Mouse (Mus musculus) embryonic facial prominence, embryonic 10.5 days (tissue): ENCODE measurements at regions not wholly inside any gene's neighbourhood (a gene's known extent, or its start where the extent isn't known, plus 50 kb on each side); places are given as distances from the start of the nearest gene placed in this dataset.

ENCODE experiments used
- DNase-seq: peaks from one replicate; pipeline ENCODE4 v3.0.0-alpha.2; 2017; ENCODE audit warnings: low spot score
- H3K27ac ChIP-seq: fragments of 300-500 bp; sonication (generic); replicated peaks from 2 replicates; pipeline ENCODE4 v1.5.1; 2016; ENCODE audit warnings: mild to moderate bottlenecking
- H3K27me3 ChIP-seq: fragments of 300-500 bp; sonication (generic); replicated peaks from 2 replicates; pipeline ENCODE4 v1.6.1; 2016; ENCODE audit warnings: low read depth, mild to moderate bottlenecking; ENCODE audit not compliant: poor library complexity, severe bottlenecking
- H3K36me3 ChIP-seq: fragments of 300-500 bp; sonication (generic); replicated peaks from 2 replicates; pipeline ENCODE4 v1.6.1; 2016; ENCODE audit warnings: mild to moderate bottlenecking, moderate library complexity
- H3K4me1 ChIP-seq: fragments of 300-500 bp; sonication (generic); 2 replicates; pipeline ENCODE4 v1.6.1; 2016
- H3K4me3 ChIP-seq: fragments of 300-500 bp; sonication (generic); 2 replicates; pipeline ENCODE4 v1.5.1; 2016; ENCODE audit warnings: mild to moderate bottlenecking, moderate library complexity
- H3K9me3 ChIP-seq: fragments of 300-500 bp; sonication (generic); 2 replicates; pipeline ENCODE4 v1.6.1; 2016; ENCODE audit warnings: mild to moderate bottlenecking
- whole genome bisulfite sequencing: fragments of 180-500 bp; shearing (Covaris S2); methylation state at CpG from one replicate; pipeline ENCODE4 v1.1.7; 2016; 5-methylcytosine and 5-hydroxymethylcytosine counted together

DNA sequence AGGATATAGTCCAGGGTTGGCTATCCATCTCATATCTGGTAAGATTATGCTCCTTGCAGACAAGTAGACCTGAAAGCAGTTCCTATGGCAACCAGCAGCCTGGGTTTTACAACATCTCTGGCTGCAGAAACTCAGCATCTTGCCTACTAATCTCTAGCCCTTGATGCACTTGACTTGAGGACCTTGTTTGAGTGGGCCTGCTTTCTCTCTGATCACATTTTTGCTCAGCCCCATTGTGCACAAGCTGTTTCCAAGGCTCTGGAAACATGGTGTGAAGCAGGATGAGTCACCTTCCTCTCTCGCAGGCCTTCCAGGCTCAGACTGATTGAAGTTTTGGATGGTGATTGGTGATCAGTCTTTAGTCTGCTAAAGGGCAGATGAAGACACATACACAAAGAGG is 224.4 kb upstream of the Eef2kmt start:
- H3K4me1 ChIP-seq, result peaks cover 7% of the 10 kb centered on the region
- no peaks in the 10 kb centered on the region for H3K9me3 ChIP-seq
- no peaks in the 10 kb centered on the region for H3K36me3 ChIP-seq
- H3K27ac ChIP-seq, result no peak overlapping the region
- H3K27me3 ChIP-seq, result no peaks in the 10 kb centered on the region
- WGBS, result 89% methylated on average over 1 of the region's 1 CpGs
- DNase-seq, result no peak
- no peak overlapping the region for H3K4me3 ChIP-seq

DNA sequence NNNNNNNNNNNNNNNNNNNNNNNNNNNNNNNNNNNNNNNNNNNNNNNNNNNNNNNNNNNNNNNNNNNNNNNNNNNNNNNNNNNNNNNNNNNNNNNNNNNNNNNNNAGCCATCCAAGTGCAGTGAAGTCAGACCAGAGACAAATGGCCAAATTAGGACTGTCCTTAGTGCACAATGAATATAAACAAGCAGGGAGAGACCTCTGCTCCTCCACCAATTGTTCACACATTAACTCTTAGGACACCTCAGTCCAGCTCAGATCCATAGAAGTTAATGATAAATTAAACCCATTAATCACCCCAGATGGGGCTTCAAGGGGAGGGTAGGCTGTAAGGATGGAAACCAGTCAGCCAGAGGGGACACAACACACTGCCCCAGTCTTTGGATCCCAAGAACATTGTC is 223.2 kb upstream of the Eef2kmt start:
- no peak for DNase-seq
- Histone ChIP-seq H3K9me3 (no peaks in the 10 kb centered on the region), H3K36me3 (no peaks in the 10 kb centered on the region), H3K4me1 (peaks cover 9% of the 10 kb centered on the region), H3K27me3 (no peaks in the 10 kb centered on the region), H3K4me3 (no peak overlapping the region), H3K27ac (no peak overlapping the region)

DNA sequence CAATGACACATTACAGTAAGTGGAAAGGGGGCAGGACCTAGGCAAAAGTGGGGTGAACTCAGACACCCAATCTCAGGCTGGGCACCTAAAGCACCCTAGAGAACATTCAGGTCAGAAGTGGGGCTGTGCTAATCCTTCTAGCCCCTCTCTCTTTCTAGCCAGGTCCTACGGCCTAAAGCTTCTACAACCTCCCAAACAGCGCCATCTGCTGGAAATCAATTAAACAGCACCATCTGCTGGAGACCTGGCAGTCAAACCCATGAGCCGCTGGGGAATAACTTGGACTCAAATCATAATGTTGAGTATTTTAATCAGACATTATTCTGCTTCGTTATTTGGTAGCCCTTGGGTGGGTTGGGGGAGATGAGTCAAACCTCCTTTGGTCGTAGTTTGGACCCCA is 215.5 kb upstream of the Eef2kmt start:
- H3K4me1 ChIP-seq, result peaks cover 17% of the 10 kb centered on the region
- 19% methylated on average over 5 of the region's 5 CpGs for WGBS
- H3K9me3 ChIP-seq, result no peaks in the 10 kb centered on the region
- no peak overlapping the region for H3K27ac ChIP-seq
- DNase-seq, result peak; percentile 64
- no peak overlapping the region for H3K4me3 ChIP-seq
- no peaks in the 10 kb centered on the region for H3K36me3 ChIP-seq
- H3K27me3 ChIP-seq, result peaks cover 5% of the 10 kb centered on the region

DNA sequence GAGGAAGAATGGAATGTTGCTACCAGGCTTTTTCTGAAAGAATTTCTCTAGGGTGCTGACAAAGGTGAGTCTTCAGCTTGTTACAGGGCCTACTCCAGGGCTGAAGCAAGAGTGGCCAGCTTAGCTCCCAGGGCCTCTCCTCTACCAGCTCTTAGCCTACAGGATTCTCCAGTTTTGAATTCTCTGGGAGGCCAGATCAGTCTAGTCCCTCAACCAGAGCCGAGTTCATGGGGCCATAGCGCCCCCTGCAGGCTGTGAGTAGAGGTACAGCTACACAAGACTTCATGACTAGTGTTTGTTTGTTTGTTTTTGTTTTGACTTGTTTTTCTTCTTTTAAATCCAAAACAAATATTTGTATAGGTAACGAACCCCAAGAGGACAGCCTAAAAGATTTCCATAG is 211.8 kb upstream of the Eef2kmt start:
- WGBS, result 6% methylated on average over 3 of the region's 3 CpGs
- H3K9me3 ChIP-seq, result no peaks in the 10 kb centered on the region
- H3K27ac ChIP-seq, result no peak overlapping the region
- H3K27me3 ChIP-seq, result peaks cover 2% of the 10 kb centered on the region
- H3K4me3 ChIP-seq, result no peak overlapping the region
- no peaks in the 10 kb centered on the region for H3K4me1 ChIP-seq
- DNase-seq, result peak; percentile 58
- H3K36me3 ChIP-seq, result no peaks in the 10 kb centered on the region

DNA sequence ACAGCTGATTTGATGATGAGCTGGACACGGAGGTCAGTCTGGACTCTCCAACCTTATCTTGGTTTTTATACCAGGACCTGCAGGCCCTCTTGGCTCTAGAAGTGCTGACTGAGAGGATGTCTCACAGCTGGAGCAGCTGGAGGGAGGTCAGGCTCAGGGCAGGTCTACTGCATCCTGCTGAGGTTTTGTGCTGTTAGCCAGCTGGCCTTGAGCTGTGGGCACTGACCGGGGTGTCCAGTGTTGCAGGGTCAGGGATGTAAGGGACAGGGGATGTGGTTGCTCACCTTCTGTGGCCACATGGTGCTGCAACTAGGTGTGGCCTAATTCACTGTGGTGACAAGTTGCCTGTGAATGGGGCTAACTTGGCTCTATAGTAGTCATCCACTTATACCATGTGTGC is 211.0 kb upstream of the Eef2kmt start:
- H3K27ac ChIP-seq, result no peak overlapping the region
- H3K4me1 ChIP-seq, result no peaks in the 10 kb centered on the region
- DNase-seq, result no peak
- no peaks in the 10 kb centered on the region for H3K36me3 ChIP-seq
- H3K9me3 ChIP-seq, result no peaks in the 10 kb centered on the region
- no peaks in the 10 kb centered on the region; the same call in 1 of the 2 replicates for H3K27me3 ChIP-seq
- 55% methylated on average over 2 of the region's 2 CpGs for WGBS
- H3K4me3 ChIP-seq, result no peak overlapping the region

DNA sequence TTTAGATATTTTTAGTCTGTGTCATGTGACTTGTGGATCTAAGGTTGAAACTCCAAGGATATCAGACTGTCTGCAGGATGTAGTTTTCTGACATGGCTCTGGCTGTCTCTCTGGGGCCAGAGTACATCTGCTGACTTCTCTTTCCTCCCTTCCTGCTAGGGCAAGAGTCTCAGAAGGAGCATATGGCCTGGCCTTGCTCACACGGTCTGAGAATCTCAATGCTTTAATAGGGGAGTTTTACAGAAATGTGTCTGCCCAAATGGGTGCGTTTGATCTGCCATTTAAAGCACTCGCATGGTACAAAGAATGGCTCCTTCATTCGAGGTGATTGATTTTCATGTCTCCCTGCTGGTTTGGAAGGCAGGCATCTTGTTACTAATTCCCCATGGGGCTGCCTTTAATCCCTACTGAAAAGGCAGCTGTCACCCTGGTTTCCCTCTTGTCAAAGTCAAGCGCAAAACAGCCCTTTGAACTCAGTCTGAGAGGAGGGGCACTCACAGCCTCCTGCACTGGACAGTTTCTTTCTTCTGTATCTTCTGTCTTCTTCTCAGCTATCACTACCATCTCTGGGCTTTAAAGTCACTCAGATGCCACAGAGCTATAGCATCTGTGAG is 199.7 kb upstream of the Eef2kmt start:
- no peak overlapping the region for H3K4me3 ChIP-seq
- H3K9me3 ChIP-seq, result no peaks in the 10 kb centered on the region
- H3K27ac ChIP-seq, result no peak overlapping the region
- peaks cover 15% of the 10 kb centered on the region for H3K27me3 ChIP-seq
- DNase-seq, result peak; percentile 30
- peaks cover 36% of the 10 kb centered on the region for H3K4me1 ChIP-seq
- 10% methylated on average over 5 of the region's 5 CpGs for WGBS
- no peaks in the 10 kb centered on the region for H3K36me3 ChIP-seq

DNA sequence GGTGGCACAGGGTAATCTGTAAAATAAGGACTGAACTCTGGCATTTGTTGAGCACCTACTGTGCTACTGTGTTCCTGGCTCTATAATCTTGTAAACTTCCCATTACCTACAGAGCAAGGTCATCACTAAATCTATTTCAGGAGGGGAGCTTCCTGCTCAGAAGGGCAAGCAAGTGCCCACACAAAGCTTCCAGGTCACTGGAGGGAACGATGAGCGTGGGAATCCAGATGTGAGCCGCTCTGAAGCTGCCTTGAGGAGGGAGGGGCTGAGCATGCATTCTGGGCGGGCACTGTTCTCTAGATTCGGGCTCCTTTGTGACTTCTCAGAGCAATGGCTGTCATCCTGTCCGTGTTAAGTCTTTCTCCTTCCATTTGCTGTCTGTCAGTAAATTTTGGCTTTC is 198.5 kb upstream of the Eef2kmt start:
- DNase-seq, result no peak
- H3K27ac ChIP-seq, result no peak overlapping the region
- peaks cover 30% of the 10 kb centered on the region for H3K4me1 ChIP-seq
- no peak overlapping the region for H3K4me3 ChIP-seq
- 15% methylated on average over 6 of the region's 6 CpGs for WGBS
- peaks cover 15% of the 10 kb centered on the region for H3K27me3 ChIP-seq
- no peaks in the 10 kb centered on the region for H3K36me3 ChIP-seq
- no peaks in the 10 kb centered on the region for H3K9me3 ChIP-seq

DNA sequence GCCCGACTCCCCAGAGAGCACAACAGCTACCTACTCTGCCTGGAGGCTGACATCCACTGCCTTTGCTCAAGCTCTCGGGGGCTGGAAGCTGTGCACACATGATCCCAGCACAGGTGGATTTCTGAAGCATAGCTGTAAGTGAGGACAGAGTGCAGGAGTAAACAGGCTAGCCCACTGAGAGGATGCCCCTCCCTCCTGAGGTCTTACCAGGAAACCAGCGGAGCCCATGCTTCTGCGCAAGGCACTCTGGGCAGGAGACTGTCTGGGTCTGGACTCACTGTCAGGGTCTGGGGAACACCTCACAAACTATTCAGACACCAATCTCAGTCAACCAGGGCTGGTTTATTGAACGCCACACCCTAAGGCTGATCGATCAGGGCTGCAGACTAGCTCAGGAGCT is 197.2 kb upstream of the Eef2kmt start:
- Histone ChIP-seq H3K36me3 (no peaks in the 10 kb centered on the region), H3K27me3 (peaks cover 15% of the 10 kb centered on the region), H3K9me3 (no peaks in the 10 kb centered on the region), H3K27ac (no peak overlapping the region), H3K4me1 (peaks cover 30% of the 10 kb centered on the region), H3K4me3 (no peak overlapping the region)
- DNase-seq, result no peak
- 85% methylated on average over 6 of the region's 6 CpGs for WGBS

GRCm38 (mm10) chr16:5445776-5446175 is 190.0 kb upstream of the Eef2kmt start:
- no peaks in the 10 kb centered on the region for H3K27me3 ChIP-seq
- DNase-seq, result no peak

GRCm38 (mm10) chr16:5444785-5445184 is 189.0 kb upstream of the Eef2kmt start:
- 56% methylated on average over 2 of the region's 2 CpGs for WGBS
- H3K27me3 ChIP-seq, result no peaks in the 10 kb centered on the region
- no peak for DNase-seq
- no peaks in the 10 kb centered on the region for H3K36me3 ChIP-seq
- H3K4me1 ChIP-seq, result peaks cover 4% of the 10 kb centered on the region; the same call in 1 of the 2 replicates
- H3K4me3 ChIP-seq, result no peak overlapping the region
- no peaks in the 10 kb centered on the region for H3K9me3 ChIP-seq
- H3K27ac ChIP-seq, result no peak overlapping the region

More at GRCm38 (mm10) chr16:5445776-5446175, 190.0 kb upstream of the Eef2kmt start:
- Histone ChIP-seq H3K4me1 (peaks cover 4% of the 10 kb centered on the region; the same call in 1 of the 2 replicates), H3K27ac (no peak overlapping the region), H3K9me3 (no peaks in the 10 kb centered on the region), H3K4me3 (no peak overlapping the region), H3K36me3 (no peaks in the 10 kb centered on the region)
- 66% methylated on average over 6 of the region's 6 CpGs for WGBS

- peaks cover 4% of the 10 kb centered on the region; the same call in 1 of the 2 replicates for H3K4me1 ChIP-seq
- H3K4me3 ChIP-seq, result no peak overlapping the region
- 90% methylated on average over 2 of the region's 2 CpGs for WGBS
- DNase-seq, result no peak
- no peaks in the 10 kb centered on the region for H3K36me3 ChIP-seq
- H3K27ac ChIP-seq, result no peak overlapping the region
- H3K9me3 ChIP-seq, result 0 out of 2 replicates have a peak, but pooled peaks cover 2% of the 10 kb centered on the region
- no peaks in the 10 kb centered on the region for H3K27me3 ChIP-seq
These were observed 183.9 kb upstream of the Eef2kmt start for GRCm38 (mm10) chr16:5439717-5440116.

DNA sequence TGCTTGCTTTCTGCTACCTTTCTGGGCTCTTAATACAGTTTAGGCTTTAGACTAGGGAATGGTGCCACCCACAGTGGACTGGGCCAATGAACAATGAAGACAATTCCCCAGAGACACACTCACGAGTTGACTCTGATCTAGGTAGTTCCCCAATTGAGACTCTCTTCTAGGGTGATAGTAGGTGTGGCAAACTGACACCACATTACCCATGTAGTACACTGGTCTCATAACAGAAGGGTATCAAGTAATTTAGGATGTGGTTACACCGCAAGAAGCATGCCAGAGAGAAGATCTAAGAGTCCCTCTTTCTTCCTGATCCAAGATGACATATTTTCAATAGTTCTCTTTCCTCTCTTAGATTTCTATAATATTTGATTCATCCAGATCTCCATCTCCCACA is 182.6 kb upstream of the Eef2kmt start:
- 77% methylated on average over 2 of the region's 2 CpGs for WGBS
- H3K4me1 ChIP-seq, result peaks cover under 1% of the 10 kb centered on the region; the same call in 1 of the 2 replicates
- H3K4me3 ChIP-seq, result no peak overlapping the region
- H3K36me3 ChIP-seq, result no peaks in the 10 kb centered on the region
- no peaks in the 10 kb centered on the region for H3K27me3 ChIP-seq
- 0 out of 2 replicates have a peak, but pooled peaks cover 2% of the 10 kb centered on the region for H3K9me3 ChIP-seq
- no peak for DNase-seq
- H3K27ac ChIP-seq, result no peak overlapping the region

- DNase-seq, result no peak
- no peak overlapping the region for H3K27ac ChIP-seq
- WGBS, result 85% methylated on average over 5 of the region's 5 CpGs
- no peaks in the 10 kb centered on the region for H3K27me3 ChIP-seq
- no peaks in the 10 kb centered on the region for H3K9me3 ChIP-seq
- H3K36me3 ChIP-seq, result no peaks in the 10 kb centered on the region
- H3K4me3 ChIP-seq, result no peak overlapping the region
- H3K4me1 ChIP-seq, result no peaks in the 10 kb centered on the region
These were observed 175.9 kb upstream of the Eef2kmt start for GRCm38 (mm10) chr16:5431689-5432088.
